Mouse (Mus musculus): Measurements from ENCODE around the gene Acsf3. TPM values are rescaled to one million over a fixed set of nuclear protein-coding genes. Genes with fewer than 3 reads are reported as not detected.

Acsf3 gene
- total and polyA plus RNA-seq, 3 experiments = 17.8 to 37.2 TPM; not detected in 1

GRCm38 (mm10) chr8:122834971-122835370, 59.7 kb downstream of the Acsf3 start (continued):
- TF ChIP-seq MEF2A (IDR thresholded peaks at IDR 0.05; ENCODE audit: extremely low read depth, insufficient replicate concordance, low read depth, low read length, poor library complexity, severe bottlenecking) = no peak
- TF ChIP-seq POLR2AphosphoS2 (IDR thresholded peaks at IDR 0.05; ENCODE audit: low read length) = no peak
- no peak for TF ChIP-seq POLR2A (IDR thresholded peaks at IDR 0.05; ENCODE audit: control insufficient read depth in 1 of 2, insufficient read depth in 1 of 2, low read depth in 1 of 2, low read length in 2 of 2, poor library complexity in 1 of 2)
- no peak for TF ChIP-seq USF2 (IDR thresholded peaks at IDR 0.05; ENCODE audit: borderline replicate concordance in 1 of 2, insufficient read depth in 1 of 2, low read depth in 1 of 2, low read length in 2 of 2)
- no peak for TF ChIP-seq KAT2A (conservative IDR thresholded peaks at IDR 0.05; ENCODE audit: low read depth, low read length)
- TF ChIP-seq ZC3H11A (IDR thresholded peaks at IDR 0.05; ENCODE audit: low read depth, low read length) = peak; percentile 97
- peak; percentile 76 for TF ChIP-seq SIN3A (IDR thresholded peaks at IDR 0.05; ENCODE audit: low read length)
- no peak for TF ChIP-seq UBTF (IDR thresholded peaks at IDR 0.05; ENCODE audit: borderline replicate concordance, insufficient read depth, low read depth, low read length)
- no peak for TF ChIP-seq EP300 (IDR thresholded peaks at IDR 0.05; ENCODE audit: low read depth in 1 of 2, low read length in 2 of 2)
- TF ChIP-seq RCOR1 (IDR thresholded peaks at IDR 0.05; ENCODE audit: low read depth, low read length) = no peak
- TF ChIP-seq NRF1 (IDR thresholded peaks at IDR 0.05; ENCODE audit: insufficient read depth, low read depth, low read length, poor library complexity, severe bottlenecking) = no peak
- TF ChIP-seq MXI1 (IDR thresholded peaks at IDR 0.05; ENCODE audit: low read depth, low read length) = peak; percentile 58; the same call in 1 of the 2 replicates
- TF ChIP-seq MAZ (IDR thresholded peaks at IDR 0.05; ENCODE audit: low read depth, low read length) = peak; percentile 79
- peak; percentile 99 for TF ChIP-seq SMC3 (IDR thresholded peaks at IDR 0.05; ENCODE audit: low read depth, low read length)
- TF ChIP-seq POLR2AphosphoS5 (IDR thresholded peaks at IDR 0.05; ENCODE audit: borderline replicate concordance, low read depth, low read length) = no peak
- no peak for TF ChIP-seq ETS1 (IDR thresholded peaks at IDR 0.05; ENCODE audit: low read depth, low read length)
- TF ChIP-seq E2F4 (IDR thresholded peaks at IDR 0.05; ENCODE audit: borderline replicate concordance, low read depth, low read length) = no peak
- TF ChIP-seq ELF1 (IDR thresholded peaks at IDR 0.05; ENCODE audit: low read depth, low read length) = peak; percentile 42; the same call in 1 of the 2 replicates

GRCm38 (mm10) chr8:122836199-122836598, 60.9 kb downstream of the Acsf3 start:
- Histone ChIP-seq H3K79me2 (ENCODE audit: control insufficient read depth, insufficient read depth, low read length, poor library complexity) (no peaks in the 10 kb centered on the region), H3K9me3 (replicated peaks; ENCODE audit: insufficient read depth, low read length) (no peaks in the 10 kb centered on the region), H3K4me3 (ENCODE audit: control insufficient read depth in 1 of 2, insufficient read depth in 1 of 2, low read depth in 2 of 2, low read length in 2 of 2) (no peak overlapping the region), H3K27ac (ENCODE audit: control insufficient read depth, low read depth, low read length) (no peak overlapping the region), H3K9ac (ENCODE audit: control insufficient read depth, low read depth, low read length, poor library complexity, severe bottlenecking) (no peak overlapping the region), H3K4me1 (ENCODE audit: control insufficient read depth in 1 of 2, insufficient read depth in 2 of 2, low read length in 2 of 2) (0 out of 4 replicates have a peak, but pooled peaks cover 0 to 5% of the 10 kb centered on the region in 2 experiments), H3K27me3 (ENCODE audit: control insufficient read depth in 1 of 2, insufficient read depth in 2 of 2, low read length in 2 of 2) (no peaks in the 10 kb centered on the region), H3K36me3 (ENCODE audit: control insufficient read depth in 1 of 2, insufficient read depth in 2 of 2, low read length in 2 of 2) (no peaks in the 10 kb centered on the region)
- TF ChIP-seq HCFC1 (IDR thresholded peaks at IDR 0.05; ENCODE audit: low read depth, low read length) = no peak
- TF ChIP-seq MAZ (IDR thresholded peaks at IDR 0.05; ENCODE audit: low read depth, low read length) = no peak
- no peak for TF ChIP-seq POLR2AphosphoS2 (IDR thresholded peaks at IDR 0.05; ENCODE audit: low read length)
- TF ChIP-seq POLR2A (IDR thresholded peaks at IDR 0.05; ENCODE audit: control insufficient read depth in 1 of 2, insufficient read depth in 1 of 2, low read depth in 1 of 2, low read length in 2 of 2, poor library complexity in 1 of 2) = no peak
- TF ChIP-seq MYC (IDR thresholded peaks at IDR 0.05; ENCODE audit: low read depth, low read length) = no peak
- no peak for TF ChIP-seq JUND (IDR thresholded peaks at IDR 0.05; ENCODE audit: low read depth, low read length)
- TF ChIP-seq SMC3 (IDR thresholded peaks at IDR 0.05; ENCODE audit: low read depth, low read length) = no peak
- TF ChIP-seq EP300 (IDR thresholded peaks at IDR 0.05; ENCODE audit: low read depth in 1 of 2, low read length in 2 of 2) = no peak
- no peak for TF ChIP-seq RAD21 (IDR thresholded peaks at IDR 0.05; ENCODE audit: low read depth, low read length)
- TF ChIP-seq ZKSCAN1 (IDR thresholded peaks at IDR 0.05; ENCODE audit: low read depth, low read length) = no peak
- TF ChIP-seq E2F4 (IDR thresholded peaks at IDR 0.05; ENCODE audit: borderline replicate concordance, low read depth, low read length) = no peak
- no peak for TF ChIP-seq CTCF (IDR thresholded peaks at IDR 0.05 in 2 of 3, conservative IDR thresholded peaks at IDR 0.05 in 1 of 3; ENCODE audit: control insufficient read depth in 1 of 3, insufficient read depth in 1 of 3, low read depth in 2 of 3, low read length in 3 of 3, poor library complexity in 1 of 3, severe bottlenecking in 1 of 3)
- no peak for TF ChIP-seq UBTF (IDR thresholded peaks at IDR 0.05; ENCODE audit: borderline replicate concordance, insufficient read depth, low read depth, low read length)
- no peak for TF ChIP-seq TBP (IDR thresholded peaks at IDR 0.05; ENCODE audit: low read depth, low read length)
- no peak for TF ChIP-seq RCOR1 (IDR thresholded peaks at IDR 0.05; ENCODE audit: low read depth, low read length)
- TF ChIP-seq CHD1 (IDR thresholded peaks at IDR 0.05; ENCODE audit: low read depth, low read length) = no peak
- TF ChIP-seq KAT2A (conservative IDR thresholded peaks at IDR 0.05; ENCODE audit: low read depth, low read length) = no peak
- TF ChIP-seq NELFE (IDR thresholded peaks at IDR 0.05; ENCODE audit: low read depth, low read length) = no peak
- no peak for TF ChIP-seq USF2 (IDR thresholded peaks at IDR 0.05; ENCODE audit: borderline replicate concordance in 1 of 2, insufficient read depth in 1 of 2, low read depth in 1 of 2, low read length in 2 of 2)
- TF ChIP-seq TAL1 (IDR thresholded peaks at IDR 0.05; ENCODE audit: low read length) = no peak
- DNase-seq (ENCODE audit: low read depth, low spot score) = no peak

Measured in MEL (cell line).